ENCODE assay signal across 22 mouse cellular contexts in the genomic region with DNA sequence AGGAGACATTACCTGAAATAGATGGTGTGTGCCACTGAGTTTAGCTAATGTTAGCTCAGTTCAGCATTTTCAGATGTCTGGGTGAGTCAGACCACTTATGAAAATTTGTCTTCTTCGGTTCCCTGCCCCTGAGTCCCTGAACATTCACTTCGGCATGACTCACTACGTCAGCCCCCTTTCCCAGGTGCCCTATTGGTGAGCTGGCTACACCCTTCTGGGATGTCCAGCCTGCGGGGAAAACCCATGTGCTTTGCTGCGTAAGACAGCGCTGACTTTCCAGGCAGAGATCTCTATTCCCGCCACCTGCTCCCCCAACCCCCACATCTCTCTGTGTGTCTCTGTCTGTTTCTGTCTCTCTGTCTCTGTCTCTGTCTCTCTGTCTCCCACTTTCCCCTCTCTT. TPM values are rescaled to one million over a fixed set of nuclear protein-coding genes. Genes with fewer than 3 reads are reported as not detected.
"Had no signal": no experiment of that assay in that cellular context is flagged by ENCODE, and none has a peak within 500 bp of the region (broad histone marks: within the 10 kb centered on the region; RNA-seq: fewer than 3 reads in every experiment).

No protein-coding gene starts in this region.

- ATAC-seq: liver, embryonic 12.5 days; midbrain, embryonic 13.5 days had no signal

- DNase-seq: kidney, adult 2 months; kidney, postnatal 36 days; layer of hippocampus, postnatal 36 days; liver; lung, adult 18-20 months; lung, postnatal 10 days; lung, postnatal 36 days; right cerebral cortex, postnatal 25 days; spleen, adult 18-20 months; thymus, adult 18-20 months; thymus, postnatal 36 days had no signal

- H3K27me3 ChIP-seq: limb, embryonic 13.5 days; liver, embryonic 12.5 days; liver, embryonic 15.5 days; lung, embryonic 15.5 days; megakaryocyte, embryonic 14.5 days; midbrain, embryonic 13.5 days had no signal

RNA-seq across cellular contexts. Expression of a gene that starts 23.1 kb away (rescaled TPM):
- polyA plus RNA-seq: limb, embryonic 10.5 days; liver, embryonic 12.5 days; liver, embryonic 15.5 days; midbrain, embryonic 10.5 days; midbrain, embryonic 13.5 days; midbrain, postnatal 0 days; neural tube, embryonic 11.5 days; neural tube, embryonic 14.5 days had no signal
